In genomic region chr1:189687654-189688387, GRCm38 (mm10) we compare ENCODE assay signal across 8 mouse cellular contexts. TPM values are rescaled to one million over a fixed set of nuclear protein-coding genes. Genes with fewer than 3 reads are reported as not detected.
DNase-seq lines count a peak whose midpoint lies in the region; ATAC-seq and TF ChIP-seq lines count a peak whose summit lies in the region.

TSS of gene Cenpf (minus strand) at chr1:189688086.

- H3K36me3 ChIP-seq in hindbrain, embryonic 13.5 days: no peaks in the 10 kb centered on the region; the same call in 1 of the 2 replicates

- H3K9me3 ChIP-seq in hindbrain, embryonic 13.5 days: no peaks in the 10 kb centered on the region

- DNase-seq in Patski (ENCODE audit: low read depth, low spot score): peak; percentile 89
- peak; percentile 97 to 98 for DNase-seq in cerebellum, postnatal 14 days
- peak; percentile 97 to 98 for DNase-seq in frontal cortex, postnatal 14 days (ENCODE audit: low spot score in 2 of 2)
- peak; percentile 86 to 87 for DNase-seq in layer of hippocampus, postnatal 25 days (ENCODE audit: extremely low spot score in 1 of 2, low spot score in 1 of 2)
- peak; percentile 98 for DNase-seq in lung, postnatal 25 days (ENCODE audit: low spot score)
- peak; percentile 97 for DNase-seq in retina, embryonic 14.5 days (ENCODE audit: low spot score)
- peak; percentile 97 for DNase-seq in thymus, postnatal 4 days

- peak within 1 kb of the TSS; percentile 86 for H3K4me2 ChIP-seq in hindbrain, embryonic 13.5 days

- TF ChIP-seq CTCF in Patski (IDR thresholded peaks at IDR 0.05): no peak

- in situ Hi-C loops in Patski (cut with MboI; ENCODE audit: low pct_unique_long_range_greater_than_20kb): no loop called here

- peaks cover 28% of the 10 kb centered on the region for H3K4me1 ChIP-seq in hindbrain, embryonic 13.5 days (replicated peaks)

- H3K4me3 ChIP-seq in hindbrain, embryonic 13.5 days: peak within 1 kb of the TSS; percentile 63

- CTCF ChIA-PET in Patski (lab: Charles Lee): interaction anchor here (0.8 to 2.4 kb wide), 2 partner anchors 11 to 12 kb away, joined by 3 to 6 read pairs; no protein-coding TSS in a partner anchor

- H3K27ac ChIP-seq in hindbrain, embryonic 13.5 days: no peak within 1 kb of the TSS

- ATAC-seq in Patski: peak; percentile 100
- peak; percentile 100 for ATAC-seq in hindbrain, embryonic 13.5 days (ENCODE audit: low FRiP score)

- under 1% methylated on average over 55 of the region's 55 CpGs for whole genome bisulfite sequencing in hindbrain, embryonic 13.5 days

- H3K27me3 ChIP-seq in Patski: no peaks in the 10 kb centered on the region
- H3K27me3 ChIP-seq in hindbrain, embryonic 13.5 days: no peaks in the 10 kb centered on the region

- peak within 1 kb of the TSS; percentile 66 for H3K9ac ChIP-seq in hindbrain, embryonic 13.5 days

- POLR2A ChIA-PET in Patski (lab: Charles Lee): interaction anchor here (0.9 kb wide), 1 partner anchor 9 kb away, joined by 3 read pairs; no protein-coding TSS in a partner anchor

RNA-seq across cellular contexts. Expression of gene Cenpf, which starts in this region (rescaled TPM):
- polyA plus RNA-seq in Patski (2021): 26.1 TPM
- 26.8 and 28.4 TPM in 2 replicates for polyA plus RNA-seq in hindbrain, embryonic 13.5 days (2015; fragmentation: Nextera tagmentation; extraction: Ambion mirVana)
- total RNA-seq in layer of hippocampus, postnatal 25 days (2021): 1 to 10 TPM in 1 of 2 experiments, under 1 TPM in 1; 0.99 to 2.1 TPM
